Mouse (Mus musculus): ENCODE measurements around the gene Ltbp1.

Gene Ltbp1

DNA sequence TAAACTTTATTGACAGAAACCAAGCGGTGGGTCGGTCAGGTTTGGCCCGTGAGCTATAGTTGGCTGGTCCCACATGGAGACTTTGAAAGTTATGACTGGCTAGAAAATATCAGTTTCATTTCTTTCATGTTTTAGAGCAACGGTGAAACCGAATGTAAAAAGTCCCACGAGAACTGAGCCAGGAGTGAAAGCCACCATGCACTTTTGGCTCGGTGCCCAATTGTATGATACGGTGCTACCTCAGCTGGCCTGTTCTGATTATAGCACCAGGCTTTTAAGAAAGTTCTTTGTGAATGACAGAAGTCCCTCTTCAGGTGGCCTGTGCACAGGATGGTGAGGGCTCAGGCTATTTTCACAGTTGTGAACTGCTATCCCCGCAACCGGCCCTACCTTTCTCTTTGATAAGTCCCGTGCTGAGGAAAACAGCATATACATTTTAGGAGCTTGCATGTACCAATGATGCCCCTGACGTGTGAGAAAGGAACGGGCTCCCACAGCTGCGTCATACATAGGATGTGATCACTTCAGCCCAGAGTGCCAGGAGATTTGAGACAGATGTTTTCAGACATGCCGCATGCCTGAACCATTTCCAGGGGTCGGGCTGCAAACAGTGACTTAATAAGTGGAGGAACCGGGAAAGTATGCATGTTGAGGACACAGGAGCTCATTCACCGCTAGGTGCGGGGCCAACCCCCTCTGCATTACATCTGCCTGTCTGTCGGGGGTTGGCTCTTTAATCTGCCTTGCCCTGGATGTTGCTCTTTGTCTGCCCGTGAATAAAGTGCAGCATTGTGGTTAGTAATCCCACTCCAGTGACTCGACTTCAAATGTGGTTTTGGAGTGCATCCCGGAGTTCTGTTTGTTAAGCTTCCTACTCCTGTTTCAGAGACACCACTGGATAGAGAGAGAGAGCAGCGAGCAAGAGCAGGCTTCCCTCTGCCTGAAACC, 172.8 kb downstream of the Ltbp1 start:
- DNase-seq (ENCODE audit: low spot score) = peak; percentile 52

DNA sequence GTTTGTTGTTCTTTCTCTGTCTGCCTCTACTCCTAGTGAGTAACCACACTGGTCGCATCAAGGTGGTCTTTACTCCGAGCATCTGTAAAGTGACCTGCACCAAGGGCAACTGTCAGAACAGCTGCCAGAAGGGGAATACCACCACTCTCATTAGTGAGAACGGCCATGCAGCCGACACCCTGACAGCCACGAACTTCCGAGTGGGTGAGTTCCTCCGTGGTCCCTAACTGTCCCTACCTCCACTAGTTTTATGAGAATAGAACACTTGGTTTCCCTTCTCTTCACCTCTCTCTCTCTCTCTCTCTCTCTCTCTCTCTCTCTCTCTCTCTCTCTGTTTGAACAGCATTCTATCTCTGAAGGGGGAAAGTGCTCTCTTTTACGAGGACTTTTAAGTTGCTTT, 173.6 kb downstream of the Ltbp1 start:
- no peak for DNase-seq (ENCODE audit: low spot score)

DNA sequence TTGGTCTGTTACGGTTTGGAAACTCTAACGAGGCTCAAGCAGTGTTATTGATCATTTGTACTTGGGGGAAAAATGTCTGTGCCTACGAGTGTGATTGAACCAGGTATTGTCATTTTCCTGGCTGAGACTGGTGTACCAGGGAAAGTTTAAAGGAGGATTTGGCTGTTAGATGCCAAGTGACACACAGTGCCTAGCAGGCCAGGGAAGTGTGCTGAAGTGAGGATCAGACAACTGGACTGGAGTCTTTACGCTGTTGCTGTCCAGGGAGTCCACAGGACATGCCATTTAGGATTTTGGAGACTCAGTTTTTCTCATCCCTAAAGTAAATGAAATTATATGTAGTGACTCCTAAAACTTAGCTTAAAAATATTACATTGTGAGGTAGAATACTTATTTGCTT, 174.9 kb downstream of the Ltbp1 start:
- DNase-seq (ENCODE audit: low spot score) = no peak

DNA sequence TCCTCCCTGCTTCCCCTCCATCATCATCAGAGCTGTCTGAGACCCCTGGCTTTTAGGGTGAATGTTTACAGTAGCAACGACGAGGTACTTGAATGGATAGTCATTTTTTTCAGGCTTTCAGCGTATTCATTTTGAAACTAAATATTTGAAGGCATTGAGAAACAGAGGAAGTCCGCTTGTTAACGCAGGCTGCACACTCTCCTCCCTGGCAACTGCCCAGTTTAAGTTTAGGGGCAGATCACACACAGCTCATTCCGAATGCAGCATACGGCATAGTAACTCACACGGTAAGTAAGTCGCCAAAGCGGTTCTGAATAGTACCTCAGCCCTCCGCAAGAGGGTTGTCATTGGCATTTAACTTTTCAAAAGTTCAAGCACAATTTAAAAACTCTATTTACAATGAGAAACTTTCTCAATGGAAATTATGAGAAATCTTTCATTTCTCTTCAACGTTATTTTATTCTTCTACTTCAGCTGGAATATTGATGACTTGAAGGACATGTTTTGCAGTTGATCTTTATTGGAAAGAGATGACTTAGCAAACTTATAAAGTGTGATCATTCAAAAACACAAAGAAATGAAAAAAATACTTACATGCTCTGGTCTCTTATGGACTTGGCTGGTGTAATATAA, 175.7 kb downstream of the Ltbp1 start:
- DNase-seq (ENCODE audit: low spot score) = no peak

DNA sequence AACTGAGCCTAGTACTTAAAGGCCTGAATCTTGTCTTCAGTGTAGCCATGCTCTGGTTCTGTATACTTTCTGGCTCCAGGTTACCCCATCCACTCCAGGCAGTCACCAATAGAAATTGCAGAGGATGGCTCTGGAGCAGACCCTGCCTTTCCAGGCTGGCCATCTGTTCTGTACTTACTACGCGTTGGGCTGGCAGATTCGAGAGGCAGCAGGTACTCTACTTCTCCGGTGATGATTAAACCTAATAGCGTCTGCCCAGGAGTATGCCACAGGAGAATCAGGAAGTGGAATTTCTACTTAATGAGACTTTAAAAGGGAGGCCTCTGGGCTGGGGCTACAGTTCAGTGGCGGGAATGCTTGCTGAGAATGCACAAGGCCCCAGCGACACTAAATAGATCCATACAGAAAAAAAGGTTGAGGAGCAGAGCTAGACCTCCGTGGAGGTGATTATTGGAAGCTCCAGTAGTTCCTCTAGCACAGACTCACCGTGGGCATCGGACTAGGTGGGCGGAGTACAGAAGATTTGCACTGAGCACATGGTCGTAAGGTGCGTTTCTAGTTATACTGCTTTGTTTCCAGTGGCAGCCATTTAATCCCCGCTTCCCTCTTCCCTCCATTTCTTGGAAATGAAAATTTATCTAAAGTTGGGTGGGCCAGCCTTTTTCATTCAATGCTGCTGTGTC, 177.1 kb downstream of the Ltbp1 start:
- no peak for DNase-seq (ENCODE audit: low spot score)

DNA sequence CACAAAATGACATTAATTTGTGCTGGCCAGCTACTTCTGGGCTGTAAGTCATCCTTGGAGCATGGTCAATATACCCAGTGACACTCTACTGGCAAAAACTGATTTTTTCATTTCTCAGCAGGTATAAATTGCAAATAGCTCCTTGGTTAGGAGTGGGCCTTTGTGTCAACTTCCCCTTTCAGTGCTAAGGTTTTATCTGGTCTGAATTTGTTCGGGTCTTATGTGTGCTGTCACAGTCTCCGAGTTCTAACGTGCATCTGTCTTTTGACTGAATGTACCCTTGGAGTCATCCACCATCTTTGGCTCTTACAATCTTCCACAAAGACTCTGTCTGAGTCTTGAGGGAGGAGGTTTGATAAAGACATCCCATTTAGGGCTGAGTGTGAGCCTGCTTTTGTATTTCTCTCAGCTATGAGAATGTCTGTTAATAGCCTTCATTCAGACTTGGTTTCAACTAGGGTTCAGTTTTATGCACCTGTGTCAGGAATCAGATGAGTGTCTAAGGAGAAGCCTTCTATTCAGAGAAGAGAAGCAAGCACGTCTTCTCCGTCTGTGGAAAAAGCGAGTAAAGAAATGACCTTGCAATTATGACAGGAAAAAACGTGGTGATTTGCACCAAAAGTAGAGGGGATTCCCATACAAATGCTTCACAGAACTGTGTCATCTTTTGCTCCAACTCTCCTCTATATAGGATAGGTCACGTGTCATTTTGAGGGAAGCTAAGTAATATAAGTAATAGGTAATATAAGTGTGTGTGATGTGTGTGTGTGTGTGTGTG, 181.6 kb downstream of the Ltbp1 start:
- no peak for DNase-seq (ENCODE audit: low spot score)

DNA sequence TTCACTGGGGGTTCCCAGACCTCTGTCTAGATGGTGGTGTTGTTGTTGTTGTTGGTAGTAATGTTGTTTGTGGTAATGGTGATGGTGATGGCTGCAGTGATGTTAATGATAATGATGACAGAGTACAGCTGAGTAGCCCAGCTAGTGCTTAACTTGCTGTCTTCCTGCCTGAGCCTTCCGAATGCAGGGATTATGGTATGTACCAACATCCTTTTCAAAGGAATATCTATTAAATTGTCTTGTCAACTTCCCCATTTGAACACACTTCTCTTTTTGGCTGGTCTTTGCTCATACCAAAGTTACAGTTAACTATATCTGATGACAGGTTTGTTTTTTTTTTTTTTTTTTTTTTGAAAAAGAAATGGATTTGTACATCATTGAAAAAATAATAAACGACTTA, 191.6 kb downstream of the Ltbp1 start:
- no peak for DNase-seq (ENCODE audit: low spot score)

DNA sequence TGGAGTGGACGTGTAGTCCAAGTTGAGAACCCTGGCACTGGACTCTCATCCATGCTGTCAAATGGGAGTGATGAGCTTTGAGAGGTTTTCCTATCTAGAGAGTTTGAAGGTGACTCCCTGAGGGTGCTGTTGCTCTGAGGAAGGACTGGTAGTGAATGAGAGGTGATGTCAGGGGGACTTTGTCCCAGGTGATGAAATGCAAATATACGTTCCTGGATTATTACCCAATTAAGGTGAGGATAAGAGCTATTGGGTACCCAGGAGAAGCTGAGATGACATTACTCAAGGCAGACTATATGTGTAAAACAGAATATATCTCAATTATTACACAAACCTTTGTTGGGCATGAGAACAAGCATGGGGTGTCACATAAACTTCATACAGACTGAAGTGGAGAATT, 193.4 kb downstream of the Ltbp1 start:
- no peak for DNase-seq (ENCODE audit: low spot score)

DNA sequence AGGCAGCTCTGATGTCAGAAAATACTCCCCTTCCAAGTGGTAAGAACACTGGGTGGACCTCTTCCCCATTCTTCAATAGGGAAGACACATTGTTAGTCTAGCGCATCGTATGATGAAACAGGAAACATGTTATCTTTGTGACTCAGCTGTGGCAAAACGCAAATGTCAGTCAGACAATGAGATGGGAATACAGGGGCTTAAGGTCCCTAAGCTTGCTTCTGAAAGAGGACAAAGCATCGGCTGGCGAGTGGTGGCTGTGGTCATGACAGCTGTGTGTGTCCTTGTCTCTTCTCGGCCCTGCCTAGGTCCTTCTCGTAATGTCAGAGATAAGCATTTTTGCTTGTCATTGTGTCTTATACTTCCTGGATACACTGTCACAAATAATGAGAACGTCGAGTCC, 194.3 kb downstream of the Ltbp1 start:
- DNase-seq (ENCODE audit: low spot score) = no peak

DNA sequence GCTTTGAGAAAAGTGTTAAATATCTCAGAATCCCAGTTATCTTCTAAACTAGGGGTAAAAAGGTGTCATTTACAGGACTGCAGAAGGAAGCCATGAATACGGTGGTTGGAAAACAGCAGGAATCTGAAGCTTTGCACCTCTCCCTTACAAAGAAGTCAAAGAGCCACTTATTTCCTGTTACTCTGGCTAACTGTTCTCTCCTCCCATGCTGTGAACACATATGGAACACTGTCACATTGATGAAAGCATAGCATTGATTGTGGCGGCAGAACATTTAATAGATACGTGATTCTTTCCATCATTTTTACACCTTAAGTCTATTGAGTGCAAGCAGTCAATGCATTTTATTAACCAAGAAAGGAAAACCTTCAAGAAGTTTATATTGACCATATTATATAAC, 196.9 kb downstream of the Ltbp1 start:
- DNase-seq (ENCODE audit: low spot score) = no peak

DNA sequence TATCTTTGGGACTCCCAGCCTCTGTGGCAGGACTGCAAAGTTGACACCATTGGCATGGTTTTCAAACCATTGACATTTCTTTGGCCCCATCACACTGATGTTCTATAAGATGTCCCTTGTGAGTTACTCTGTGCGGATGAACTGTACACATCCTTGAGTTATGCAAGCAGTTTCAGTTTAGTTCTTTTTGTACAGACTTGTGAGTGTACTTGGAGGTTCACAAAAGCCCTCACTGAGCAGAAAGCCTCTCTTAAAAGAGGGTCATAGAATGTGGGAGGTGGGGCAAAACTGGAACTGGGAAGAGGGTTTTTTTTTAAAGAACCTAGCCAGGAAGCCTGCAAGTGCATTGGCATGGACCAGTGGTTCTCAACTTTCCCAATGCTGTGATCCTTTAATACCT, 198.7 kb downstream of the Ltbp1 start:
- DNase-seq (ENCODE audit: low spot score) = no peak

DNA sequence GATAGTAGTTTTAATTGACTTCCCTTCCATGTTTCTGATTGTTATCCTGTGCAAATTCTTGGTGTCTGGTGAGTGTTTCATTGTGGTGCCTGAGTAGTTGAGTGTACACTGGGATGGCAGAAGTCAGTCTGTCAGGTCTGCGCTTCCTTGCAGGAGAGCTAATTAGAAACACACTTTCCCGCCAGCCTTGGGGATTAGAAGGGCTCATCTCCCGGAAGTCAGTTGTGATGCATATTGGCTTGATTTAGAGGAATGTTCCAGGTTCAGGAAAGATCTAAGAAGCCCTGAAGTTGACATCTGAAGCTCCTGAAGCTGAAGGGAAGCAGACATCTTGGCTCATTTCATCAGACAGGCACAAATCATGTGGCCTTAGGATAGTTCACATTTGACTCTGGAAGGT, 200.9 kb downstream of the Ltbp1 start:
- DNase-seq (ENCODE audit: low spot score) = peak; percentile 71

DNA sequence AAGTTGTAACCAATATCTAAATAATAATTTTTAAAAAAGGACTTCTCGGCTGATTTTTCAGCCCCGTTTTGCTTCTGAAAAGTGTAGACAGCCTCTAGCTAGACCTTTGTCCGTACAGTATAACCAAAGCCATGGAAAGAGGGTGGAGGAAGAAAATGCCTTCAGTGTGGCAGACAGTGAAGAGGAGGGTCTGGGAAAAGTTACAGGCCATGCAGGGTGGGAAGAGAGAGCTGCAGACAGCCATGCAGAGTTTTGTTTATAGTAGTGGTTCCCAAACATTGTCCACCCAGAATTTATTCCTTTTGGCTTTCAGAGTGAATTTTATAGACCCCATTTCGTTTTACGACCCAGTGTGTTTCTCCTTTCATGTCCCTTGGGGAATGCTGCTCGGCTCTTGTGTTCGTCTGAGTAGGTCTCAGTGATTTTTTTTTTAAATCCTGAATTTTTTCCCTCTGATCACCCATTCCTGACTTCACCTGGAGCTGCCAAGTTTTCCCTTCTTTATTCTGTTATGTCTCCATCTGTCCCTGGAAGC, 202.9 kb downstream of the Ltbp1 start:
- DNase-seq (ENCODE audit: low spot score) = no peak

DNA sequence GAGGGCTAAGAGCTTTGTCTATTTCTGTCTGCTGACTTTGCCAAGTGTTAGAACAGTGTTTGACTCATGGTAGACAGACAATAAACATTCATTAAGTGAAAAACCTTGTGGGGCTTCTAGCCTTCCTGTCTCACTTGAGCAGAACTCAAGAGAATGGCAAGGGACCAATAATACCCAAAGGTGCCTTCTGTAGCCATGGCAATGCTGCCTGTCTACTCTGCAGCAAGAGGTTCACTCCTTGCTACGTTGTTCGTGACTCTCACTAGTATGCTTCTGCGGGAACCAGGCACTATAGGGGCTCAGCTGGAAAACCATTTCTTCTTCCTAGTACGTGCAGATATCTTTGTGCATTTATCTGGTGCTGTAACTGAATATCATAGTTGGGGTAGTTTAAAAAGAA, 205.2 kb downstream of the Ltbp1 start:
- DNase-seq (ENCODE audit: low spot score) = no peak

DNA sequence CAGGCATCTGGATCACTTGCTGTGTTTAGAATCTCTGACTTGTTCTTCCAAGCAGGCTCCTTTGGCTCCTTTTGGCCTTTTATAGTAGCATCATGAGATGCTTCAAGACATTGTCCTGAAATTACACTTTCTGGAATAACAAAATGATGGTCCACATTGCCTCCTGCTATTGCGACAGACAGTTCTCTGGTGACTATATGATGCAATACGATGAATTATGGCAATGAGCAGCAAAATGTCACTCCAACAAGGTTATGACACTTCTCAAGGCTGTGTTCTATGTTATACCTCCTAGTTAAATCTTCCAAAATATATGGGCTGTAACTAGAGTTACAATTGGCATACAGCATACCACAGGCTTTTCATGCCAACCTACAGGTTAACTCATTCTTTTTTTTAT, 211.0 kb downstream of the Ltbp1 start:
- DNase-seq (ENCODE audit: low spot score) = no peak

DNA sequence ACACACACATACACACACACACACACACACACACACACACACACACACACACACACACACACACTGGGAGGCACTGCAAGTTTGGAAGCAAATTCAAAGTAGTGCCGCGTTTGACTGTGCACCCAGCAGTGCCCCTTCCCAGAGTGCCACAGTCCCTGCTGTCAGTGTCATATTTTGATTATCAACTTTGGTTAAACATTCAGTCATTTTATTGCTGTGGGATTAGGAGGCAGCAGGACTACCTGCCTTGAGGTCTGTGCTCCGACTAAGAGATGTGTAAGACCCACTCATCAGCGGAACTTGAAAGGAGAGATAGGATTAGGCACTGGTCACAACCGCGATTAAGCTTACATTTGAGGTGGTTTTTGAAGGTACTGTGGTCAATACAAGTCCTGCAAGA, 213.3 kb downstream of the Ltbp1 start:
- DNase-seq (ENCODE audit: low spot score) = no peak

DNA sequence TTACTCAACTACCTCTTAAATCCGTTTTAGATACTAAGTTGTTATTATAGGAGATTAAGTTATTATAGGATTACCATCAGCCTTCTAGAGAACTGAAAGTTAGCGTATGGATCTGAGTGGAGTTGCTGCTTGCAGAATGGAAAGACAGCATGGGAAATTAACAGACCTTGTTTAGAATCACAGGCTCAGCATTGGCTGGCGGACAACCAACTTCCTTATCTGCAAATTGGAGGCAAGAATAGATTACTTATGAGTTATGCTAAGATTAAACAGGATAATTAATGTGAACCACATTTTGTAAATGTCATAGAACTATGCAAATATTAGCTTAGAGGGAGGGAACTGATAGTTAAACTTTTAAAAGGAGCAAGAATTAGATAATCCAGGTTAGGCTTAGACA, 223.0 kb downstream of the Ltbp1 start:
- DNase-seq (ENCODE audit: low spot score) = no peak

DNA sequence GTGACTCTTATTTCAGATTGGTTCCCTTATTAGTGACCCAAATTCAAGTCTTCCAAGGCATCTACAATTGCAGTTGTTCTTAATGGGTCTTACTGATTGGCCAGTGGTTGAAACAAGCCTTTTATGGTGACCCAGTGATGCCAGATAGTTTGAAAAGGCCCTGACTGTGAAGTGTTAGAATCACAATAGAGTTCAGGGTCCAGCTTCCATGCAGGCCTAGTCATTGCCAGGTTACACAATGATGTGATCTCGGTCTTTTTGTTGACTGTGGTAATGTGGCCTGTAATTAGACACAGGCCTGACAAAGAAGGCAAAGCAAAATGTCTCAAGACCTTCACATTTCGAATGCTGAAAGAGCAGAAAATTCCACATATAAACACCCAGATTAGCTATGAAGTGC, 227.8 kb downstream of the Ltbp1 start:
- peak; percentile 27 for DNase-seq (ENCODE audit: low spot score)

DNA sequence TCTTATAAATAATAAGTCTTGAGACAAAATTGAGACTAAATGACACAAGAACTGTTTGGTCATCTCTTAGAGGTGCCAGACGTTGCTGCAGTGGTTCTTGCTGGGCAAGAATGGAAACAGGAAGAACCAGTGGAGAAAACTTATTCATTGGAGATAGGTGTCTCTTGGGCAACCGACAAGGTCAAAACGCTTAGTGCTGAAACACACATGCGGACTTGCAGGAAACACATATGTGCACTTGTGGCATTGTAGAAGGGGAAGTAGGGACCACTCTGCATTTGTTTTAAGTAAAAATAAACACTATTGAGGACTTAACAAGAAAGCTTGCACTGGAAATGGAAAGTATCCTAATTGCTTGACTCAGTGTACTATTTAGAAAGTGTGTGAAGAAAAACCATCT, 228.6 kb downstream of the Ltbp1 start:
- DNase-seq (ENCODE audit: low spot score) = no peak

DNA sequence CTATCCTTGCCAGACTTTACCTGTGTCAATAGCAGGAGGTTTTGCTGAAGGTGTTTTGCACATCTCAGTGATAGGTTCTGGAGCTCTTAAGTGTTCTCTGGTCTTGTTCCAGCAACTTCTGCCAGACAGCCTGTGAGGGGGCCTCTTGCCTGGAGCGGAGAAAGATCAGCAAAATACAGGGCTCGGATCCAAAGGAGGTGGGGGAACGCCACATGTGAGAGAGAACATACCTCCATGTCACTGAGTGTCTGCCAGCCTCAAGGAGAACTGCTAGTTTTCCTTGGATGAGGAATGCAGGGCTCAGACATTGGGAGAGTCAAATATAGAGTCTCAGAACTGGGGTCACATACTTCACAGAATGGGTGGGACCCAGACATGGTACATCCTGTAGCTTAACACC, 230.4 kb downstream of the Ltbp1 start:
- no peak for DNase-seq (ENCODE audit: low spot score)

DNA sequence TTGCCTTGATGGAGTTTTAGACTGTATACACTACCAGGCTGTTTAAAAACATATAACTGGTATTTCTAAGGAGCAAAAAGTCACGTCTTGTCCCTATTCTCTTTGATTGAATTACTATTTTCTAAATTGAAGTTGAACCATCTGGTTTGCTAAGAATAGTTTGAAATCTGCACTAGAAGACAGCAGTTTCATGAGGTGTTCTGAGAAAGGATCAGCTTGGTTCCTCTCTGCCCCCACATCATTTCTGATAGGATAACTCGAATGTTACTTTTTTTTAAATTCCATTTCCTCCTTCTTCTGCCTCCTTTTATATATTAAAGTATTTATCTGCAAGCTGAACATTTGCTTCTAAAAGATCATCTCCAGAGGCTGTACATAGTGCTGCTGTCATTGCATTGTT, 231.2 kb downstream of the Ltbp1 start:
- DNase-seq (ENCODE audit: low spot score) = no peak

DNA sequence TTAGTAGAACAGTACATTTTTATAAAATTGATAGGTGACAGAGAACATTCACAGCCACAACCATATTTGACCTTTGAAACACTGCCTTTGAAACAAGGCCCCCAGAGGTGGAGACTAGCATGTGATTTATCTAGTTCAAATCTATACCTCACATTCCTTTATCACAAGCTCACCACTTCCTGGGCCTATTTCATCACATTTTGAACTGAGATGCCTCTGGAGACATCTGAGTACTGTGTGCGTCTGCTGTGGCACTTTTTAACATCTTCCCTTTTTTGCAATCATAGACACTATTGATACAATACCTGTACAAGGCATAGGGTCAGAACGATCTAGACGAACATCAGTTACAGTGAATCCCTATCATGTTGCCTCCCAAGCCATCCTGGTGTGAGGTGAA, 232.1 kb downstream of the Ltbp1 start:
- no peak for DNase-seq (ENCODE audit: low spot score)
